Mouse (Mus musculus) adrenal gland, postnatal 25 days (tissue): ENCODE data around the gene Mrgbp. TPM values are rescaled to one million over a fixed set of nuclear protein-coding genes. Genes with fewer than 3 reads are reported as not detected.

Experiments
- DNase-seq: peaks from one replicate; pipeline ENCODE4 v3.0.0; 2021; ENCODE audit warnings: mixed read lengths
- long read RNA-seq: library from polyadenylated mRNA; stranded (forward); transcript quantifications from one replicate; pipeline ENCODE4 v2.0.0, GENCODE M21; 2021
- total RNA-seq: library from RNA; stranded (reverse); gene quantifications from 2 replicates; pipeline ENCODE4 v1.2.3, GENCODE M21; 2021

Gene Mrgbp
- total RNA-seq, result 17.7 and 22.3 TPM in 2 replicates
- long read RNA-seq, transcript Mrgbp-205 (4 exons, 1,825 nt), result minor isoform, 6 of 18 reads
- long read RNA-seq, transcript Mrgbp-201 (5 exons, 1,510 nt), result major isoform, 7 of 18 reads
- long read RNA-seq, partial matches to known transcripts, result 2 of 18 reads
- long read RNA-seq, other reads (novel, unspliced or antisense), result 3 of 18 reads

GRCm38 (mm10) chr2:180581002-180581401, at the start of gene Mrgbp:
Gene Mrgbp (plus strand): TSS chr2:180581304.
- DNase-seq, result no peak

GRCm38 (mm10) chr2:180531671-180532385, 49.3 kb upstream of the Mrgbp start:
- DNase-seq, result no peak

- no peak for DNase-seq
Measured at GRCm38 (mm10) chr2:180532386-180532995, 48.6 kb upstream of the Mrgbp start.

- no peak for DNase-seq
Measured at GRCm38 (mm10) chr2:180533237-180533636, 47.9 kb upstream of the Mrgbp start.

DNA sequence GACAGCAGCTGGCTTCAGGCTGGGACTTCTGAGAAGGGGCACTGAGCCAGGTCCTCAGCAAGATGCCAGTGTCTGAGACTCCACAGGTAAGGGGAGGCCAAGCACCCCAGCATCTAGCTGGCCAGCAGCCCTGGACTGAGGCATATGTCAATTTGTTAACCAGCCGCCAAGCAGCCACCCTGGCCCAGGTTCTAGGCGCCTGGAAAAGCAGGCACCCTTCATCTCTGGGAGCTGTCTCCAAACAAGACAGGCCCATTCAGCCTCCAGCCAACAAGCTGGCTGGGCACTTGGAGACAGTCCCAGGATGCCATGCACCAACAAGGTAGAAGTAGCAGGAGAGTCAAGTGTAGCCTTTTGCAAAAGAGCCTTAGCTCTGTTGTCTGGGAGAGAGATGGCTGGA, 37.4 kb upstream of the Mrgbp start:
- no peak for DNase-seq

GRCm38 (mm10) chr2:180545046-180545445, 36.1 kb upstream of the Mrgbp start:
- DNase-seq, result no peak

DNA sequence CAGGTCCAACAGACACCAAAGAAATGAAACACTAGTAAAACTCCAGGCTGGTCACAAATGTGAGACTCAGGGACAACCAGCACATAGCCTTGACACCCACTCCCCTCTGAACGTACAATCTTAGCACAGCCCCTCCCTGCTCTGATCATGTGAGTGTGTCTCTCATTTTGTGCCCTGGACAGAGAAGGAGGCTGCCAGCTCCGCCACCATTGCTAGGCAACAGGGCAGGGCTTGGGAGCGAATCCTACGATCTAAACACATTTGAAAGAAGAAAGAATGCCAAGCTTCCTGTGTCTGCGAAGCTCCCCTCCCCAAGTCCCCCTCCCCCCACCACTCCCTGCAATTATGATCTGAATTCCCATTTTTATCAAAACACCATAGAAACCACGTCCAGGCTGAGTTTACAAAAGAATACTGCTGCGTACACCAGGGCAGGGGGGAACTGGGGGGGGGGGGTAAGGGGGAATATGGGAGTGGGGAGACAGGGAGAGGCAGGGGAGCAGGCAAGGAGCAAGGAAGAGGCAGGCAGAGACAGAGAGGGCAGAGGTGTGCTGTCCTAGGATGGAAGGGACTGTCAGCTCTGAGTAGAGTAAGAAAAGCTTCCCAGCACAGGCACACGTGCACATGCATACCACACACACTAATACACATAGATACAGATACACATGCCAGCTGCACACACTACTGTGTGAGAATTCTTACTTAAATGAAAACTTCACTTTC, 33.6 kb upstream of the Mrgbp start:
- DNase-seq, result no peak

- no peak for DNase-seq
Measured at GRCm38 (mm10) chr2:180552340-180552739, 28.8 kb upstream of the Mrgbp start.

- no peak for DNase-seq
Measured at GRCm38 (mm10) chr2:180555219-180555618, 25.9 kb upstream of the Mrgbp start.

DNA sequence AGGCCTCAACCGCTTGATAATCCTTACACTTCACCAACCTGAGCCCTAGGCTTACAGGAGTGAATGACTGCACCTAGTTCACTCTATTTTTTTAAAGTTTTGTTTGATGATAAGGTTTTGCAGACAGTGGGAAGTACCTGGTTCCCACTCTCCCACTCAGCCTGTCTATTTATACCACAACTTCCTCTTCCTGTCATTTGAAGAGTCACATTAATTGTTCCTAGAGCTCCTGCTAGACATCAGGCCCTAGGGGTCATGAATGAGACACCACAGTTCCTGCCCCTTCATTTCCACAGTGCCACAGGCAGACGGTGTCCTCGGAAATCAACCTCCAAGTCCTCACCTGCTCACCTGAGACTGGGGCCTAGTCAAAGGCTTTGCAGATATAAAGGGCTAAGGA, 24.6 kb upstream of the Mrgbp start:
- DNase-seq, result no peak

DNA sequence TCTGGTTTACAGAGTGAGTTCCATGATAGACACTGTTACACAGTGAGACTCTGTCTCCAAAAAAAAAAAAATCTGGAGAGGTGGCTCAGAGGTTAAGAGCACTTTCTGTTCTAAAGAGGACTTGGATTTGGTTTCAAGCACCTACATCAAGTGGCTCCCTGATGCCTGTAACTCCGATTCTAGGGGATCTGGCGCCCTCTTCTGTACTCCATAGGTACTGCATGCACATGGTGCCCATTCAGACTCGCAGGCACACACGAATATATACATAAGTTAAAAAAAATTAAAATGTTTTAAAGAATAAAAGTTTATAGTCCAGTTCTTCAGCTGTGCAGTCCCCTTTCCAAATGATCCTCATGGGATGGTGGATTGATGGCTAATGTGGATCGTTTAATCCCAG, 20.9 kb upstream of the Mrgbp start:
- no peak for DNase-seq

GRCm38 (mm10) chr2:180562146-180562545, 19.0 kb upstream of the Mrgbp start:
- no peak for DNase-seq

DNA sequence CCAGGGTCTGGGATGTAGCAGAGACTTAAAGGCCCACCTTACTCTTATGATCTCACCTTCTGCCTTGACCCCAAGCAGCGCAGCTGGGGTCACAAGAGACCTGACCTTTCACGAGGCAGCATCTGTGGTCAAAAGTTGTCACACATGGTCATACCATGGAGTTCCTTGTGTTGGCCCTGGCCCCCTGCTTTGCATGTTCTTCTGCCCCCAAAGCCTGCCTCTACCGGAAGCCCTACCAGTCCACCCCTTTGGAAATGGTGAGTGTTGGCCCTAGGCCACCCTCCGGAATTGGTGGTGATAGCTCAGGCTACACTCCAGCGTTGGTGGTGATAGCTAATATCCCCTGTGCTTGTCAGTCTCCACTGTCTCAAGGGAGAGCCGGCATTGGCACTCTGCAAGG, 17.8 kb upstream of the Mrgbp start:
- DNase-seq, result no peak

DNA sequence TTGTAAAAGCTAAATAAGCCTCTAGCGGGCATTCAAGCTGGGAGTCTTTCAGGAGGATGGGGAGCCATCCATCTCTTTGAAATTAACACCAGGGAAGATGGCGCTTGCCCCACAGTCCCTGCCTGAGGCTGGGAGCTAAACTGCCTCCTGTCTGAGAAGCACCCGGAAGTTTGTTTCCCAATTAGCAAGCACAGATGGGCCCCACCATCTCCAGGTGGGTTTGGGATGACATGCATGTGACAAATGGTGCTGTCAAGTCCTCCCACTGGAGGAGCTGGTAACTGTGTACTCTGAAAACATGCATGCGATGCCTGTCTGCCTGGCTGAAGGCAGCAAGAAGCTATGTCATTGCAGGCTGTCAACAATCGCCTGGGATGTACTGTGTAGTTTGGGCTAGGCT, 17.3 kb upstream of the Mrgbp start:
- no peak for DNase-seq

- DNase-seq, result peak; percentile 62
Measured at GRCm38 (mm10) chr2:180566240-180566913, 14.7 kb upstream of the Mrgbp start.

- peak; percentile 53 for DNase-seq
Measured at GRCm38 (mm10) chr2:180569028-180569643, 12.0 kb upstream of the Mrgbp start.

- no peak for DNase-seq
Measured at GRCm38 (mm10) chr2:180576482-180576881, 4.6 kb upstream of the Mrgbp start.

DNA sequence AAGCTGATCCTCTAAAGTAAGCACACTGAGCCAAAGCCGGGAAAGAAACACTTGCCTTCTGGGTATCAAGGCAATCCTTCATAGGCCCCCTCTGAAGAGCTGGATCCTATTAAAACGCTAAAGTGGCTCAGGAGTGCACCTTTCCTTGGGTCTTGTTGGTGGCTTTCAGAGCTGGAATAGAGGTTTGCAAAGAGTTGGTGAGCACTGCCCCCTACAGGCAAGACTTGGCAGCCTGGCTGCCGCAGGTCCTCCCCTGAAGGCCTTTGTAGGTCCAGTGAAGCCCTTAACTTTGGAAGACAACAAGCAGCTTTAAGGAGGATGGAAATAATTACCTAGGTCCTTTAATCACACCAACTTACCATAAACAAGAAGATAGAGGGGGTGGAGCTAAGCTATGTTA, 2.4 kb upstream of the Mrgbp start:
- DNase-seq, result peak; percentile 75

DNA sequence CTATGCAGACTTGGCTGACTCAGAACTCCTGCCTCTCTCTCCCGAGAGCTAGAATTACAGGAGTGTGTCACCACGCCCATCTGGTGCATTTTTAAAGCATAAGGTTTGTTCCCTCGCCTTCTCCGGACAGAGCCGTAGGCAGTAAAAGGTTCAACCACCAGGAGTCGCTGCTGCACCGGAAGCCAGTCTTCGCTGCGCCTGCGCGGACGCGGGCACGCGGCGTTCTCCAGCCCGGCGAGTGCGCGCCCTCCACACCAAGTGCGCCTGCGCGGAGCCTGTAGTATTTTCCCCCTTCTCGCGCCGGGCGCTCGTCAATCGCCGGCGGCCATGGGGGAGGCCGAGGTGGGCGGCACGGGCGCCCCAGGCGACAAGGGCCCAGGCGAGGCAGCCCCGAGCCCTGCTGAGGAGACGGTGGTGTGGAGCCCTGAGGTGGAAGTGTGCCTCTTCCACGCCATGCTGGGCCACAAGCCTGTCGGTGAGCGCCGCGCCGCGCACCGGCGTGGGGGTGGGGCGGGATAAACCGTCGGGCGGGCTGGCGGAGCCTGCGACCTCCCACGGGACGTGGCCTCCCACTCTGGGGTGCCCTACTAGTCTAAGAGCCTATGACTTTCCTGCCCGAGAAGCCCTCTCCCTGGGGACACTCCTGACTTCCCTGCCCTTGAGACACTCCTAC, 1.5 kb downstream of the Mrgbp start:
- peak; percentile 99 for DNase-seq

DNA sequence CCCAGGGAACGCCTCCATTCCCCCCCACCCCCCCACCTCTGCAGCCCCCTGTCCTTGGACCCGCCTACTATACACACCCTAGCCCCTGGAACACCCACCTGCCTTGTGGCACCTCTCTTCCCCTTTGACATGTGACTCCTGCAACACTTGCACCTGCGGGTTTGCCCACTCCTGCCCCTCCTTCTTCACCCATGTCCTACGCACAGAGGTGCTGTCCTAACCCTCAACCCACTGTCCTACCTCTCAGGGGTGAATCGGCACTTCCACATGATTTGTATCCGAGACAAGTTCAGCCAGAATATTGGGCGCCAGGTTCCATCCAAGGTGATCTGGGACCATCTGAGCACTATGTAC, 2.0 kb downstream of the Mrgbp start:
- no peak for DNase-seq

DNA sequence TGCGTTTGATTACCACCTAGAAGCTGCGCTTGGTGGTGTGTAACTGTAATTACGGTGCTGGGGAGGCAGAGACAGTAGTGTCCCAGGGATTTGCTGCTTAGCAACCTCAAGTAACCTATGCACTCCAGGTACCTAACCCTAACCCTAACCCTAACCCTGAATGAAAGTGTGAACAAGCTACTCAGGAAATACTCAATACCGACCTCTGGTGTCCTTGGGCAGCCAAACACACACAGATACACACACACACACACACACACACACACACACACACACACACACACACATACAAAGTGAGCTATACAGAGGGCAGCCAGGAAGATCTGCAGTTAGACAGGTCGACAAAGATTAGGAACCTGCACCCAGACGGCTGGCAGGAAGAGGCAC, 7.6 kb downstream of the Mrgbp start:
- DNase-seq, result no peak
